Mouse (Mus musculus) intestine, embryonic 15.5 days (tissue): ENCODE data around the gene Mypn. TPM values are rescaled to one million over a fixed set of nuclear protein-coding genes. Genes with fewer than 3 reads are reported as not detected.

Source experiments
- ATAC-seq: fragments of 200-750 bp; cut with Nextera tagmentation; 2 replicates; pipeline ENCODE4 v1.8.0; 2017; ENCODE audit warnings: moderate TSS enrichment, moderate library complexity
- H3K27ac ChIP-seq: fragments of 300-500 bp; sonication (generic); 2 replicates; pipeline ENCODE4 v1.5.1; 2015; ENCODE audit warnings: mild to moderate bottlenecking, inconsistent platforms
- H3K27me3 ChIP-seq: fragments of 300-500 bp; sonication (generic); replicated peaks from 2 replicates; pipeline ENCODE4 v1.6.1; 2015; ENCODE audit warnings: inconsistent platforms
- H3K36me3 ChIP-seq: fragments of 300-500 bp; sonication (generic); 2 replicates; pipeline ENCODE4 v1.6.1; 2015; ENCODE audit warnings: inconsistent platforms
- H3K4me1 ChIP-seq: fragments of 300-500 bp; sonication (generic); replicated peaks from 2 replicates; pipeline ENCODE4 v1.6.1; 2015; ENCODE audit warnings: inconsistent platforms
- H3K4me2 ChIP-seq: fragments of 300-500 bp; sonication (generic); replicated peaks from 2 replicates; pipeline ENCODE4 v1.6.1; 2015; ENCODE audit warnings: mild to moderate bottlenecking, inconsistent platforms
- H3K4me3 ChIP-seq: fragments of 300-500 bp; sonication (generic); replicated peaks from 2 replicates; pipeline ENCODE4 v1.5.1; 2015; ENCODE audit warnings: inconsistent platforms
- H3K9ac ChIP-seq: fragments of 300-500 bp; sonication (generic); 2 replicates; pipeline ENCODE4 v1.6.1; 2015; ENCODE audit warnings: inconsistent platforms
- H3K9me3 ChIP-seq: fragments of 300-500 bp; sonication (generic); 2 replicates; pipeline ENCODE4 v1.6.1; 2016; ENCODE audit warnings: inconsistent platforms
- WGBS: fragments of 180-500 bp; shearing (Covaris S2); methylation state at CpG from one replicate; pipeline ENCODE4 v1.1.7; 2015; 5-methylcytosine and 5-hydroxymethylcytosine counted together
- polyA plus RNA-seq: library from polyadenylated mRNA; unstranded; fragments of >200 nt; fragmentation: Nextera tagmentation; extraction: Ambion mirVana; gene quantifications from 2 replicates; pipeline ENCODE4 v1.2.1, GENCODE M21; 2015

The Mypn gene
- polyA plus RNA-seq, 1 experiment from 2014 or later, result 0.08 TPM

DNA sequence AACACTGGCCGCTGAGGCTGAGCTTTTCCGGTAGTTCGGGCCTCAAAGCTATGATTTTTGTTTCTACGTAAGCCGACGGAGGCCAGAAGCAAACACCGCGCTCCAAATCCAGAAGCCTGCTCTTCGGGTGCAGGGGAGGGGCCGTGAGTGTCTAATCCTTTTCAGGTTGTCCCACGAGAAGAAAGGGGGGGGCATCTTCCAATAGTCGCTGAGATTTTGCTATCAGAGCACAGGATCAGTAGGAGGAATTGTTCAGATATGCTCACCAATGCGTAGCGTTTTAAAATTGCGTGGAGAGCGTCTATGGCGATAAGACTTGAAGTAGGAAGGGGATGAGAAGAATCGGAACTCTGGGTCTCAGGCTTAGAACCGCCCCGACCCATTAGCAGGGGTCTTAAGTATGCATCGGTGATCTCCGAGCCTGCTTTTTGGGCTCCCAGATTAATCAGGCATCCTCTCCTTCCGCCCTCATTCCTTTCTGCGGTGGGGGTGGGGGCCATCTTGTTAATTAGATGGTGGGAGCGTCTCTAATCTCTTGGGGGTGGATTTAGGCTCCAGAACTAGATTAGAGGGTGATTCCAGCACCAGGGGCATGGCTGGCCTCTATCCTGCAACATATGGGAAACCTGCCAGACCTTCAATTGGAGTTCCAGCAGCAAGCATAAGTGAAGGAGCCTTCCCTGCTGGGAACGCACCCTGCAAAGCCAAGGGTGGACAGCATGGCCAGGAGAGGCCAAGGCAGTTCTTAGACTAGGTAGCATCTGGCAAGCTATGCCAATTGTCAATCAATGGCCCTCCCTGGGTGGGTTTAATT is 113.8 kb downstream of the Mypn start:
- Histone ChIP-seq H3K4me1 (no peaks in the 10 kb centered on the region), H3K9ac (0 out of 2 replicates have a peak overlapping the region, but pooled peaks have one; percentile 8)
- WGBS, result 10% methylated on average over 26 of the region's 26 CpGs

DNA sequence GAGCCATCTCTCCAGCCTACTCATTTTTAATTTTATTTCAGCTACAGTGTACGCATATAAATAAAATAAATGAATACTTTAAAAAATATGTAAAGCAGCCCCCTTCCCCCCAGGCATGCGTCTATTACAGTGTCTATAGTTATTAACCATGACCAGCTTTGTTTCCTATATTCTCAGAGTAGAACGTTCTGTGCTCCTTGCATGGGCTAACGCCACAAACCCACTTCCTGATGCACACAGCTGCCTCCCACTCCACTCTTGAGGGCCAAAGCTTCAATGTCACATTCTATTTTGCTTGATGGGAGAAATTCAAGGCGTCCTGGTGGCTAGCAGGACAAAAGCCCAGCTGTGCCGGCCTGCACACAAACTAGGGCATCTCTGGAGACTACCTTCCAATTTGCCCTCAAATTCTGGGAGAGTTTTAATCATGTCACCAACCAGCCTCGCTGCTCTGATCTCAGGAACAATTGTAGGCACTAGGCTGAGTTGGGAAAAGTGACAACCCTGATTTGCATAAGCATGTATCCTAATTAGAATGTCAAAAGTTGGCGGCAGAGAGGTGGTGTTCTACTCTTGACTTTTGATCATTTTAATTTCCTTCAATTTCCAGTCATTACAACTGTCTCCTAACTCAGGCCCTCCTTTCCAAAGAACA is 114.5 kb downstream of the Mypn start:
- H3K4me1 ChIP-seq, result no peaks in the 10 kb centered on the region
- H3K4me2 ChIP-seq, result peak overlapping the region; percentile 62
- no peaks in the 10 kb centered on the region for H3K9me3 ChIP-seq
- no peaks in the 10 kb centered on the region for H3K36me3 ChIP-seq
- 52% methylated on average over 8 of the region's 8 CpGs for WGBS
- no peak overlapping the region for H3K9ac ChIP-seq
- ATAC-seq, result no peak
- no peak overlapping the region for H3K4me3 ChIP-seq
- H3K27ac ChIP-seq, result no peak overlapping the region
- H3K27me3 ChIP-seq, result 0 out of 2 replicates have a peak, but pooled peaks cover 3% of the 10 kb centered on the region

More for the DNA sequence above, 113.8 kb downstream of the Mypn start:
- Histone ChIP-seq H3K27ac (no peak overlapping the region), H3K9me3 (no peaks in the 10 kb centered on the region), H3K4me3 (peak overlapping the region; percentile 23), H3K27me3 (0 out of 2 replicates have a peak, but pooled peaks cover 3% of the 10 kb centered on the region), H3K36me3 (no peaks in the 10 kb centered on the region), H3K4me2 (peak overlapping the region; percentile 62)
- no peak for ATAC-seq

DNA sequence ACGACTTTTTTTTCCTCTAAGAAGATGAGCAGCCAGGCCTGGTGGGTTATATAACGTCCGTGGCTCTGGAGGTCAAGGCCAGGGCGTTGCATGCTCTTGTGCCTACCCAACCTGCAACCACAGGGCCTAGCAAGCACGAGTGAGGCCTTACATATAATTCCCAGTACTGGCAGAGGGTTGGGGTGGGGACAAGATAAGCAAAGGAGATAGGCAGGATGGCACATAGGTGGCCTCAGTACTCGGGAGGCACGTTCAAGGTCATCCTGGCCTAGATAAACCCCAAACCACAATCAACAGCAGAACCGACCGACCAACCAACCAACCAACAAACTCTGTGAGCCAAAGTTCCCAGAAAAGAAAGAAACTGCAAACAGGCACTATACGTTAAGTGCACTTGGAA is 117.4 kb downstream of the Mypn start:
- ATAC-seq, result no peak

DNA sequence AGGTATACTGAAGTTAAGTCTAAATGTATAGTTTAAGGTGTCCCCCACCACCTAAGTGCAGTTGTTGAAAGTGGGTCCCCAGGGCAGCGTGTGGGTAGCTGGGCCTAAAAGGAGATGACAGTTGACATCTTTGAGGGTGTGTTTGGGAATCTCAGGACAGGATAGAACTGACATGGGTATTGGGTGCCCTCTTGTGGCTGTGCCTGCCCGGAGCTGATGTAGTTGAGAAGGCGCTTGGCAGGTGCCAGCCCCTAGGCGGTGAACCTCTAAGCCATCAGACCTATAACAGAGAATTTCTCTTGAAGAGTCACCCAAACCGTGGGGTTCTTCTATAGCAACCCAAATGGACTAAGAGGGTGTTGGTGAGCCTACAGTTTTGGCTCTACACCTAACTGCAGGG is 137.8 kb downstream of the Mypn start:
- H3K27ac ChIP-seq, result no peak overlapping the region
- no peak overlapping the region for H3K9ac ChIP-seq
- H3K9me3 ChIP-seq, result no peaks in the 10 kb centered on the region
- no peak overlapping the region for H3K4me2 ChIP-seq
- ATAC-seq, result peak; percentile 74
- no peaks in the 10 kb centered on the region for H3K4me1 ChIP-seq
- 10% methylated on average over 5 of the region's 5 CpGs for WGBS
- no peak overlapping the region for H3K4me3 ChIP-seq
- H3K27me3 ChIP-seq, result no peaks in the 10 kb centered on the region
- H3K36me3 ChIP-seq, result no peaks in the 10 kb centered on the region

More for the DNA sequence above, 117.4 kb downstream of the Mypn start:
- H3K9ac ChIP-seq, result no peak overlapping the region
- no peaks in the 10 kb centered on the region for H3K9me3 ChIP-seq
- H3K4me2 ChIP-seq, result no peak overlapping the region
- no peaks in the 10 kb centered on the region for H3K36me3 ChIP-seq
- H3K4me3 ChIP-seq, result no peak overlapping the region
- 62% methylated on average over 10 of the region's 10 CpGs for WGBS
- H3K27ac ChIP-seq, result no peak overlapping the region
- H3K4me1 ChIP-seq, result no peaks in the 10 kb centered on the region
- H3K27me3 ChIP-seq, result 0 out of 2 replicates have a peak, but pooled peaks cover 3% of the 10 kb centered on the region

Other genes starting within 250 kb of the Mypn start
- gene Rufy2, start 223.7 kb downstream of the Mypn start, polyA plus RNA-seq, result 20.3 and 20.7 TPM in 2 replicates
- gene Hnrnph3, start 179.7 kb downstream of the Mypn start, polyA plus RNA-seq, result 73.6 and 75.4 TPM in 2 replicates
- gene Pbld2, start 179.6 kb downstream of the Mypn start, polyA plus RNA-seq, result 5.7 and 6.8 TPM in 2 replicates
- gene Pbld1, start 143.8 kb downstream of the Mypn start, polyA plus RNA-seq, result 2.6 and 6.4 TPM in 2 replicates
- 0.16 TPM in 1 of 2 replicates, not detected in the other for gene Atoh7, start 104.3 kb downstream of the Mypn start, polyA plus RNA-seq
- gene Herc4, start 39.9 kb upstream of the Mypn start, polyA plus RNA-seq, result 30.2 and 33.3 TPM in 2 replicates
- 4.0 and 5.2 TPM in 2 replicates for gene Sirt1, start 177.8 kb upstream of the Mypn start, polyA plus RNA-seq
- 8.6 and 9.8 TPM in 2 replicates for gene Dnajc12, start 178.5 kb upstream of the Mypn start, polyA plus RNA-seq
- gene Gm7075, start 217.8 kb upstream of the Mypn start, polyA plus RNA-seq, result not detected in 2 replicates
- gene Ctnna3, start 226.1 kb upstream of the Mypn start, polyA plus RNA-seq, result 0.98 and 1.3 TPM in 2 replicates